Mouse (Mus musculus) heart, adult 8-10 months (tissue): ENCODE measurements around the gene Zar1. TPM values are rescaled to one million over a fixed set of nuclear protein-coding genes. Genes with fewer than 3 reads are reported as not detected.
A peak's percentile ranks its signal among the peaks of the same experiment; 100 is the strongest.
"Not testable (repeated sequence)": the region's sequence is repeated elsewhere in the genome, so short reads cannot be mapped to it uniquely, and the experiment has no call there.

ENCODE experiments used
- DNase-seq: peaks from one replicate; pipeline ENCODE4 v3.0.0; 2022; ENCODE audit warnings: low spot score
- total RNA-seq, 4 experiments: library from RNA; stranded (reverse); gene quantifications; 2 replicates each; pipeline ENCODE4 v1.2.4; 2022

Gene Zar1
- not detected for total RNA-seq

DNA sequence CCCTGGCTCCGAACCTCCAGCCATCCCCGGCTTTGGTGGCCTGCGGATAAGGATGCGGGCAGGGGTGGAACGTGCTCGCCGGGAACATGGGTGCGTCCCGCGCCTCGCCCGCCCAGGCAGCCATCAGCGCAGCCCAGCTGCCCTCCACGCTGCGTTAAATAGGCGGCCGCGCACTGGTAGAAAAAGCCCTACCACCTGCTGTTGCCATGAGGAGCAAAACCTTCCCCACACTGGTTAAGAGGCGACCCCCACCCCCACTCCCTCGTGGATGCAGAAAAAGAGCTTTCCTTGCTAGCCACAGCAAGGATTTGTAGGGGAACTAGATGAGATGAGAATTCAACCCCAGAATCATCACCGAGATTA is at the start of gene Zar1:
Gene Zar1, minus strand, starts transcription at position 285 of the 363 bp plus-strand sequence.
- not testable (repeated sequence) for DNase-seq

DNA sequence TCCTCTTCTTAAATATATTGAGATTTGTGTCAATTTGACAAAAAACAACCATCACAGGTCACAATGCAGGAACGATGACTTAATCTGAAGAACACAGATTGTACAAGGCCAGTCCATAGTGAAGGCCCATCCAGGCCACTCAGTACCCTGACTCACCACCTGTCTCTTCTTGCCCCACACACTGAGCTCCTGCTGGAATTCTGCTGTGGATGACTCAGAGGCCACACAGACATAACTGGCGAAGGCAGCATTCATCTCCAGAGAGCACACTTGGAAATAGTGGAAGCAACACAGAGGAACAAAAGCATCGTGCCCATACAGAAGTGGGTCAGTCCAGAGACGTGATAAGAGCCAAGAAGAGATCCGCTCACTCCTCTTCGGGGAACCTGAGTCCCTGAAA is 49.0 kb upstream of the Zar1 start:
- DNase-seq, result no peak

DNA sequence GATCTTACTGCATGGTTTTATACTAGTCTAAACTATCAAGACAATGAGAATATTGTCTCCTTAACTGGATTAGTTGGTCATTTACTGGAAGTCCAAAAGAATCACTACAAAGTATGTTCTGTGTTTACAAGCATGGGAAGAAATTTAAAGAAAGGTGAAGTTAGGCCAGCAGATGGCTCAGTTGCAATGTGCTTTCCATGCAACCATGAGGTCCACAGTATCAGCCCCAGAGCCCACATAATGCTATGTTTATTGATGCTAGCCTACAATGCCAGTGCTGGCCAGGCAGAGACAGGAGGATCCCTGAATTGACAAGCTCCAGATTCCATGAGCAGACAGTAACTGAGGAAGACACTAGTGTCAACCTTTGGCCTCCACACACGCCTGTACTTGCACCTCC is 40.0 kb upstream of the Zar1 start:
- DNase-seq, result no peak

DNA sequence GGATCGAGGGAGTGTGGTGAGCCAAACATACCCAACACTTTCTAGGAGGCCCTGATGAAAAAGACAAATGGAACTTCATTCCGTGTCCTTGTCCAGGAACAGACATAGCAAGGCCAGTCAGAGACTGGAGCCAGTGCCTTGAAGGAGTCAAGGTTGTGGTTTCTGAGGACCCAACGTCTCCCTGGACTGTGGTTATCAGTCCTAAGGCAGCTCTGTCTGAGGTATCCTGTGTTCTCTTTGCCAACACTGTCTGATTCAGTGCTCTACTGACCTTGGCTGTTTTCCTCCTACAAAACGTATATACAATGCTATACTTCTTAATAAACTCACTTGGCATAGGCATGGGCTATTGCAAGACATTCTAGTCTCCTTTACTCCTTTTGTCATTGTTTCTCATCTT is 36.4 kb upstream of the Zar1 start:
- no peak for DNase-seq

DNA sequence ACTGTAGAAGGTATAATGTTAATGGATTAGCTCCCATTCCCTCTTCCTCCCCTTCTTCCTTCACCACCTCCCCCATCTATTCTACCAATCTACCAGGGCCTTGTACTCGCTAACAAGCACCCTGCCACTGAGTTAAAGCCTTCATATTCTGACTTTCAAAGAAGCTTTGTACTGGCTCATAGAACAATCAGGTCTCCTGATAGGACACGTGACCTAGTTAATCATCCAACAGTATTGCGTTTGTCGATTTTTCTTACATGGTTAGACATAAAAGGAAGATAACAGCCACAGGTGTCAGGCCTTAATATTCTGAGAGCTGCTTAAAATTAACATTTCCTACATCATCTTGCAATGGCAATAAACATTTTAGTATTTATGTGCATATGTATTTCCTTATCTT is 22.1 kb upstream of the Zar1 start:
- DNase-seq, result no peak

DNA sequence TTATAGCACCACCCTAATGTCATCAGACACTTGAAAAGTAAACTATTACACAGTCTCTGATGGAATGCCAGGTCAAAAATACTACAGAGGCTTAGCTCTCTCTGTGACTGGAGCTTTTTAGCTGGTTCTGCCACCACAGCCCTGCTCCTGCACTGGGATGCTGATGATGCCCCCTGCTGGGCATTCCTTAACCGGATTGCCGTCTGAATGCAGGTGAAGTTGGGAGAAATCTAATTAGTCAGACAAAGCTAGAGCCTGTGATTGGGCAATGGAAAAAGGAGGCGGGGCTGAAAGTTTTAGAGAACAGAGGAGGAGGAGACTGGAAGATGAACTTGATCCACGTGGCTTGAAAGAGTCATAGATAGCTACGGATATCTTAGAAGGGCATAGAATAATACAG is 20.0 kb upstream of the Zar1 start:
- peak; percentile 28 for DNase-seq

DNA sequence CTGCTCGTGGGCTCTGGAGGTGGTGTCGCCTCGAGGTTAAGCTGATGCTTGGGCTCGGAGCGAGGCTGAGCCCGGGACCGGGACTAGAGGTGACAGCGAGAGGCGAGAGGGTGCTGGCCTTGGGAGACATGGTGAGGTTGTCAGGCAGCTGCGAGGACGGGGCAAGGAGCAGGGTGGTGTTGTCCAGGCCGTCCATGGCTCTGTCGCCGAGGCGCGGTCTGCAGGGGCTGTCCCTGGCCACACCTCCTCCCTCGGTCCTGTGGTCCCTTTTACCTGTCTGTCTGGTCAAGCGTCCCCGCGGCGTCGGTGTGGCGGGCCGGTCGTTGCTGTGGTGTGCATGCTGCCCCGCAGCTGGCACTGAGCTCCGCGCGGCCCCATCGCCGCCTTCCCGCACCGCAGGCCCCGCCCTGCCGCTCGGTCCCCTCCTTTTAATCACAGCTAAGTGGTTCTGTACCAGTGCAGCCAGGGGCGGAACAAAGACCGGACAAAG is 6.2 kb upstream of the Zar1 start, which contains the start of gene Gm5868:
Gene Gm5868, minus strand, starts transcription at position 360 of the 490 bp plus-strand sequence.
- DNase-seq, result no peak

DNA sequence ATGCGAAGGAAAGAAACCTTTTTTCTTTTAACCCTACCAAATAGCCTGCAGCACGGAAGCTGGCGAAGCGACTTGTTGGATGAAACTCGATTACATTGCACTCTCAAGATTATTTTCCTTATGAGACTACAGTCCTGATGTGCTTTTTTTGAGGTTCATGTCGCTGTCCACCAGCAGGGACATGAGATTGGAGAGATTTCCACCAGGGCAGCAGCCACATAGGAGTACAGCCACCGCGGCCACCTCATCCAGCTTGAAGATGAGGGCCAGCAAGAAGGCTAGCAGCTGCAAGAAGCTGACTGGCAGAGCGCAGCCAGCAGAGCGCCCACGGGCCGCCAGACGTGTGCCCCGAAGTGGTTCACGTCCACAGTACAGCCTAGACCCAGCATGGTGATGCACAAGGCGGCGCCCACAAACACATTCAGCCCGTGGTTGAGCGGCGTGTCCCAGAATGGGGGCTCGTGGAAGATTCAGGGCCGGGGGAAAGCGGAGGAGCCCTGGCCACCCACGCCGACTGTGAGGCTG is 5.7 kb upstream of the Zar1 start:
- DNase-seq, result not testable (repeated sequence)

DNA sequence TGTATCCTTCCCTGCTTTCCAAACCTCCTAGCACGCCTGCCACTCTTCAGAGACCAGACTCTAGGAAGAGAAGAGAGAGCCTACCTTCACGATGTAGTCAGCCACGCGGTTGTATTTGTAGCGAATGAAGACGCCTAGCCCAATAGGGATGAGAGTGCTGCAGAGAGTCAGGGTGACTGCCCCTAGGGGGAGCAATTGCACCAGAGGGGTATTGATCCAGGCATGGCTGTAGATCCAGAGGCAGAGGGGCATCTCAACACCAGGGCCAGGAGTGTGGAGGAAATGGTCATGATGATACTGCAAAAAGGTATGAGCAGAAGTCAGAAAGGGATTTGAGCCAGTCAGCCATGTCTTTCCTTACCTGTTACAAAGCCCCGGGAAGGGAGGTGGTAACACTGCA is 5.1 kb upstream of the Zar1 start:
- not testable (repeated sequence) for DNase-seq

DNA sequence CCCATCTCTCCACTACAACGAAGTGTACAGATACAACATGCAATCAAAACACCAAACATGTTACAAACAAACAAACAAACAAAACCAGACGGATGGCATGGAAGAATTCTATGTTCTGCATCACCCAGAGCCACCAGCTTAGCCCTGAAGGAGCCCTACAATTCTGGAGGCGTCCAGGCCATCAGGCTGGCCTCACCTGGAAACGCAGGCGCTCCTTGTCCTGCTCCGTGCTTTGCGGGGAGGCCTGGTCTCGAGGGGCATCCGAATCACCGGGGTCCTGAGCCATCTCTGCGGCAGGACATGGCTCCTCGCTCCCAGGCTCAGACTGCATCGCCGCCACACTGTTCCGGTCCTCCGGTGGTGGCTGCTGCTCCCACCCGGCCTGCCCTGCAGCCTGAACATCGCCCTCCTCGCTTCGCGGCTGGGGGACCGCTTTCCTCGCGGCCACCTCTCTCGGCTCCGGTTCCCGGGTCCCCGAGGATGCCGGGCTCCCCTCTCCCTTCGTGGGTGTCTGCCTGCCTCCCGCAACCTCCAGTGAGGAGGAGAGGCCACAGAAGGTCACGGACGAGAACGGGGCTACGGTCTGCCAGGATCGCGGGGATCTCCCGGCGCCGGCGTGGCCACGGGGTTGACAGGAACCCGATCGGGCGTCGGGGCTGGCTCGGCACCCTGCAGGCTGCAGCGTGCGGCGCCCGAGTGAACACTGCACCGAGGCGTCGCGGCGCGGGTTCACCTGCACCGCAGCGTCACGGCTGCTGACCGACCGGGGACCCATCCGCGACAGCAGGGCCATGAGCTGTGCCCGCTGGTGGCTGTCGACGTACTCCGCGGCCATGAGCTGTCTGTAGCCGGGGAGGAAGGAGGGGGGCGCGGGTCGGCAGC is 725 bp downstream of the Zar1 start:
- DNase-seq, result not testable (repeated sequence)

DNA sequence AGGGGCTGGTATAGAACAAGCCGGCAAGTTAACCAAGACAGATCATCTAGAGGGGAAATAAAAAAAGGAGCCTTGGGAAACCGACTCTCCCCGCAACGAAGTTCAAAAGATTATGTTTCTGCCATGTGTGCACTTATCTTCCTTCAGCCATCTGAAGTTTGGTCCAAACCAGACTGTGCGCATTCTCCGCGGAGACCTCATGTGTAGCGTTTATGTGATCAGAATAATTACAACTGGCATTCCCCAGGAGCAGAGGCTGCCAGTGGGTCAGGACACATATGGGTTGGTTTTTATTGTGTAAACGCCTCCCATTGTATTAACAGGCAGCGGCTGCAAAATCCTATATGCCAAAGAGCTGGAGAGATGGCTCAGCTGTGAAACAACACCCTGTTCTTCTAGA is 1.5 kb downstream of the Zar1 start:
- DNase-seq, result not testable (repeated sequence)

DNA sequence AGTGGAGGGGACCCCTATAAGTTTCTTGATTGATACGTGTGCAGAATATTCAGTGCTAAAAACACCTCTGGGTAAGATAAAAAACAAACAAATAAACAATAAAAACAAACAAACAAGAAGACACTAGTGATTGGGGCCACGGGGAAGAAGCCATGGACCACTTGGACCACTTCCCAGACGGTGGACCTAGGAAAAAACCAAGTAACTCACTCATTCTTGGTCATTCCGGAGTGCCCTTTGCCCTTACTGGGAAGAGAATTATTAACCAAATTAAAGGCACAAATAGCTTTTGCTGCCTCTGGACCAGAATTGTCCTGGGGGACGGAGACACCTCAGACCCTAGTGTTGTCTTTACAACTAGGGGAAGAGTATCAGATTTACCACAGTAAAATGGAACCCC is 15.4 kb downstream of the Zar1 start:
- DNase-seq, result no peak

DNA sequence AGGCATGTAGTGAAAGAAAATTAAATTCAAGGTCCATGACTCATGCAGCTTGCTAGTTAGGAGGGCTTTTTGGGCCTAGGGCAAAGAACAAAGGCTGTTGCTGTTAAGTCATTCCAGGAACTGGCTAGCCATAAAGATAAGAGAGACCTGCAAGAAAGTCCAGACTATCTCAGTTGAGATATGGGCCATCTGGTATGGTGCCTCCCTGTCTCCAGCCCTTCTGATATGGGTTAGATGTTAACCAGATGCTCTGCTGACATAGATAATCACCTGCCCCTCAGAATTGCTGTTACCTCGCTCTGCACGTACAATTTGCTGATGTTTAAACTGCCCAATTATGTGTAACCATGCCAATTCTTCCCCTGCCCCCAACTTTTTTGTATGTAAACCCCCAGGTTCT is 17.9 kb downstream of the Zar1 start:
- DNase-seq, result not testable (repeated sequence)

DNA sequence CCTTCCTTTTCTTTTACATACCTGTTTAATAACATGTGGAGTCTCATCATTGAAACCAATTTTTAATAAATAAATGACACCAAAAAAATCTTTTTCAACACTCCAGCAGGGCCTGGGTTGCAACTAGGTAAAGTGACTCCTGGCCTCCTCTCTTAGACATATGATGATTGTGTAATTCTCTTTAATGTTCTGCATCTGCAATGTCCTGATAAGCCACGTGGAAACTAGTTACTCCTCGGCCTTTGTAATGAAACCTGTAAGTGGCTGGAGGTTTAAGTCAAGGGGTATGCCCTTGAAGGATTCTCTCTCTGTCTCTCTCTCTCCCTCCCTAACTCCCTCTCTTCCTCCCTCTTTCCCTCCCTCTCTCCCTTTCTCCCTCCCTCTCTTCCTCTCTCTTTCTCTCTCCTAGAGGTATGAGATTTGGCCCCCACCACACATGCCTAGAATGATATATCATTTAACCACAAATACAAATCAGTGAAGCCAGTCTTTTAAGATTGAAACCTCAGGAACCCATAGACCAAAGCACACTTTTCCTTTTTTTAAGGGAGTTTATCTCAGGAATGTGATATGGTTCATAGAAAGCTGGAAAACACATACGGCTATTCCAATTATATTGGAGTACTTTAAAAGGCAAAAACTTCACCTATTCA is 20.0 kb downstream of the Zar1 start:
- DNase-seq, result no peak

DNA sequence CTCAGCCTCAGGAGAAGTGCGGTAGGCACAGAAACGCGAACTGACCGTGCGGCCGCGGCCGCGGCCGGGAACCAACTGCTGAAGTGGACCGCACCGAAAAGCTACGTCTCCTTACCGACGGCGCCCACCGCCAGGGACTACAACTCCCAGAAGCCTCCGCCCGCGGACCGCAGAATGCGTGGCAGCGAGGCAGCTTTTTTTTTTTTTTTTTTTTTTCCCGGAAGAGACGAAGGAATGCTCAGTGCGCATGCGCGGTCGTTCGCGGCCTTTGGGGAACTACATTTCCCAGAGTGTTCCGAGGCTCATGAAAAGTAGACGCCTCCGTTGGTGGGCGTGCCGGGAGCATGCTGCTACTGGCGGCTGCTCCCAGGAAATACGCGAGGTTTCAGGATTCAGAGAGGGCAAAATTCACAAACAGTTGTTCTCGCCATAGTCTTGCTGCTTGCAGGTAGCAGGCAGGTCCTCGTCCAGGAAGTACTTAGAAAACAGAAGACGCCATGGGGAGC is 21.5 kb downstream of the Zar1 start, which contains the start of gene Nfxl1:
Gene Nfxl1, minus strand, starts transcription at position 141 of the 506 bp plus-strand sequence.
- peak; percentile 94 for DNase-seq

DNA sequence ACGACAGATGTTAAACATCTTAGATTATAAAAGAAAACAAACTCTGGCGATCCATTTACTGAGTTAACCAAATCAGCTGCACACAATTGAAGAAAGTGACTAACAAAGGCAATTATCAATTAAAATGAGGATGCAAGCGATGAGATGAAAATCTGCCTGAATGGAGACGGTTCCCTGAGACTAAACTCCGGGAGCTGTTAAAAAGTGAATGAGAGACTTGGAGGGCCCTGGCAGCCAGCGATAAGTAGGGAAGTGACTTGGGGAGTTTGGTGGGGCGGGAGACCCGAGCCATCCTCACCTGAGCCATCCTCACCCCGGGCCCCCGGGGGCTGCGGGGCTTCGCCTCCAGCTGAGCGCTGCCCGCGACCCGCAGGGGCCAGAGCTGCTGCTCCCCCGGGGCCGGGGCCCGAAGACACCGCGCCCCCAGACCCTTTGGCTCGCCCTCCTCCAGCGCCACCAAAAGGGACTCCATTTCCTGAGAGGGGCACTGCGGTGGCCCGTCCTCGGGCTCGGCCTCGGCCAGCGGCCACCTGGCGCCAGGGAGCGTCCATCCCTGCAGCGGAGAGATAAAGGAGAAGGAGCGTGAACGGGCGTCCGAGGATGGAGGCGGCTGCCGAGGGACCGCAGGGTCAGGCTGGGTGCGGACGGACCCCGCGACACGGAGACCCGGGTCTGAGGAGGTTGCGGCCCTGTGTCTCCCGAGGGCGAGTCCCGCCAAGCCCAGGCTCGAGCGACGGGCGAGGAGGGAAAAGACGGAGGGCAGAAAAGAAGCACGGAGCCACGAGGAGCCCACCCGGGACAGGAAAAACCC is 22.1 kb downstream of the Zar1 start:
- no peak for DNase-seq

DNA sequence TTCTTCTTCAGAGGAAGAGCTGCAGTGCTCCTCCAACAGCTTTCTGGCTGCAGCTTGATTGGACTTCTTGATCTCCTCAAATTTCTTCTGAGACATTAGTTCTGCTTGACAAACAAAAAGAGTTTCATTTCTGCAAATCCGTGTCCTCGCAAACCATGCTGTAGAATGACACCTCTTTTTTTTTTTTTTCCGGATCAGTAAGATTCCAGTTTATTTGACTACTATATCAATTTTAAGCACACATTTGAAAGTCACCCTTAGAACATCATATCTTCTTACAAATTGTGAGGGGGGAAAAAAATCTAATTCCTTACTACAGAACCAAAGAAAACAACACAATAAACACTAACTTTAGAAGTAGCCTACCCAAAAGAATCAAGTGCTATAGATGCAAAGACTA is 24.8 kb downstream of the Zar1 start:
- DNase-seq, result no peak

DNA sequence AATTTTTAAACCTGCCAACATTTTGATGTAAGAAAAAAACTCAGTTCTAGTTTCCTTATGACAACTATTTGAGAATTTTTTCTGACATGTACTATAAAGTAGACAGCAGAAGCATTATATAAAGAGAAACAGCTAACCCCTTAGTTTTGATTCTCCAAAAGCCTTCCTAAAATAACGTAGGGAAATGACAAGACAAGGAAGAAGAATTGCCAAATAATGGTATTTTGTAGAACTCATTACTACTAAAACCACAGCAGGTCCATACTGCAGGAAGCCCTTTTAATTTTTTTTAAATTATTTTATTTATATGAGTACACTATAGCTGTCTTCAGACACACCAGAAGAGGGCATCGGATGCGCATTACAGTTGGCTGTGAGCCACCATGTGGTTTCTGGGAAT is 29.8 kb downstream of the Zar1 start:
- DNase-seq, result no peak

DNA sequence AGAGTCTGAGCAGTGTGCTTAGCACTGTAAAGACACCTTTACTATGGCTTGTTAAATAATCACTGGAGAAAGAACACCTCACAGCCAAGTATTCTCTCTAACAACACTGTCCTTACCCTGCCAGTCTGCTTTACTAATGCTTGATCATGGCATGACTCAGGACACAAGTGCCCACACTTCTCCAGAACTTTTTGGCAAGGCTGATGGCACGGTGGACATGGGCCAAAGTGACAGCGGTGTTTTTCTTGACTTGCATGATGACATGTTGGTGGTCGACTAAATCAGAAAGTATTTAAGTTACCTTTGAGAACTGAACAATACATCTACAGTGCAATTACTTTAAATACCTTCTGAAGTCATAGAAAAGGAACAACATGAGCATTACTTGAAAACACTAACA is 52.2 kb downstream of the Zar1 start:
- DNase-seq, result no peak
